Mouse (Mus musculus) myocyte (in vitro differentiated cells): ENCODE results near the gene Jdp2. TPM values are rescaled to one million over a fixed set of nuclear protein-coding genes. Genes with fewer than 3 reads are reported as not detected.

ENCODE experiments used
- H3K27me3 ChIP-seq: one replicate; pipeline ENCODE4 v1.6.1; 2011; ENCODE audit not compliant: control insufficient read depth, insufficient read depth, insufficient read length
- H3K36me3 ChIP-seq: one replicate; pipeline ENCODE4 v1.6.1; 2011; ENCODE audit not compliant: control insufficient read depth, insufficient read depth
- H3K4me2 ChIP-seq: one replicate; pipeline ENCODE4 v1.6.1; 2011; ENCODE audit warnings: low read depth, control low read depth
- H3K4me3 ChIP-seq: one replicate; pipeline ENCODE4 v1.5.1; 2011; ENCODE audit warnings: mild to moderate bottlenecking, control low read depth, moderate library complexity
- H3K79me2 ChIP-seq: one replicate; pipeline ENCODE4 v1.6.1; 2011; ENCODE audit not compliant: control insufficient read depth, insufficient read depth
- H3ac ChIP-seq: one replicate; pipeline ENCODE4 v1.6.1; 2011; ENCODE audit not compliant: control insufficient read depth, insufficient read length
- CEBPB ChIP-seq: IDR thresholded peaks from 2 replicates; pipeline ENCODE4 v1.6.1; 2011; ENCODE audit warnings: mild to moderate bottlenecking, moderate library complexity; ENCODE audit not compliant: poor library complexity, insufficient read depth, severe bottlenecking
- E2F4 ChIP-seq: IDR thresholded peaks from one replicate; pipeline ENCODE4 v1.6.1; 2011; ENCODE audit warnings: mild to moderate bottlenecking, control low read depth, moderate library complexity; ENCODE audit not compliant: insufficient read depth
- MAX ChIP-seq: IDR thresholded peaks from one replicate; pipeline ENCODE4 v1.6.1; 2011; ENCODE audit warnings: low read depth, mild to moderate bottlenecking, control low read depth
- MYOD1 ChIP-seq, 3 experiments: IDR thresholded peaks; one replicate each; pipeline ENCODE4 v1.6.1; 2011; ENCODE audit warnings: control low read depth in 2 of 3, low read depth in 2 of 3, mild to moderate bottlenecking in 2 of 3, moderate library complexity in 1 of 3; ENCODE audit not compliant: insufficient read length in 2 of 3, control insufficient read depth in 1 of 3
- MYOG ChIP-seq, 3 experiments: IDR thresholded peaks; one replicate each; pipeline ENCODE4 v1.6.1; 2011; ENCODE audit warnings: control low read depth in 2 of 3, low read depth in 2 of 3, mild to moderate bottlenecking in 2 of 3; ENCODE audit not compliant: insufficient read length in 2 of 3, control insufficient read depth in 1 of 3, insufficient read depth in 1 of 3
- POLR2A ChIP-seq: IDR thresholded peaks from one replicate; pipeline ENCODE4 v1.6.1; 2011; ENCODE audit warnings: low read depth, mild to moderate bottlenecking, control low read depth, moderate library complexity; ENCODE audit not compliant: insufficient read length
- POLR2AphosphoS2 ChIP-seq: IDR thresholded peaks from one replicate; pipeline ENCODE4 v1.6.1; 2011; ENCODE audit warnings: low read depth, control low read depth; ENCODE audit not compliant: insufficient read length
- REST ChIP-seq: IDR thresholded peaks from one replicate; pipeline ENCODE4 v1.6.1; 2011; ENCODE audit warnings: mild to moderate bottlenecking, control low read depth, moderate library complexity; ENCODE audit not compliant: insufficient read depth, insufficient read length
- SRF ChIP-seq: IDR thresholded peaks from one replicate; pipeline ENCODE4 v1.6.1; 2011; ENCODE audit warnings: low read depth; ENCODE audit not compliant: control insufficient read depth, insufficient read length
- TCF12 ChIP-seq: IDR thresholded peaks from one replicate; pipeline ENCODE4 v1.6.1; 2011; ENCODE audit warnings: mild to moderate bottlenecking, control low read depth; ENCODE audit not compliant: poor library complexity, insufficient read depth, severe bottlenecking
- TCF3 ChIP-seq: IDR thresholded peaks from one replicate; pipeline ENCODE4 v1.6.1; 2011; ENCODE audit warnings: low read depth, control low read depth; ENCODE audit not compliant: insufficient read length
- USF1 ChIP-seq: IDR thresholded peaks from one replicate; pipeline ENCODE4 v1.6.1; 2011; ENCODE audit warnings: low read depth, mild to moderate bottlenecking, control low read depth, moderate library complexity
- polyA plus RNA-seq: library from polyadenylated mRNA; unstranded; fragments of >200 nt; fragmentation: generic; extraction: Trizol; gene quantifications from one replicate; pipeline ENCODE4 v1.2.1, GENCODE M21; 2012; ENCODE audit warnings: missing spikeins

The Jdp2 gene
- polyA plus RNA-seq, 1 experiment, result 72.9 TPM

DNA sequence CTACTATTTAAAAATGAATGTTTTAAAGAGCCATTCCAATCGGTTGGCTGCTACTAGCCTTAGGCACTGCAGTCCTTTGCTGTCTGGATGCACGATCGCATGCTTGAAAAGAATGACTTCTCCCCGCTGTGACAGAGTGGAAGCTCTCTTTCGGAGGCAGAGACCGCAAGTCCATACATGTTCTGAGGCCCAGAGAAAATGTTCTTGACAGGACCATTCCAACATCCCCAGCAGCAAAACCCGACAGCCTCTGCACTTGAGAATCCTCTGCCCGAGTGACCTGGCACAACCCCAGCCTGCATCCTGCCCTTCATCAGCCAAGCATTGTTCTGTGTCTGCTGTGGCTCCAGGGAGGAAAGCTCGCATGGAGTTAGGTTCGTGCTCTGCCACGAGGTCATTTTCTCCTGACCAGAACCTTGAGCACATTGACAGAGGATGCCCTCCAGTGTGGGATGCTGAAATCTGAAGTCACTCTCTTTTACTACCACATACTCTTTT is 13.0 kb upstream of the Jdp2 start:
- Histone ChIP-seq H3K36me3 (no peaks in the 10 kb centered on the region), H3ac (no peak overlapping the region), H3K4me3 (no peak overlapping the region), H3K27me3 (no peaks in the 10 kb centered on the region), H3K79me2 (no peaks in the 10 kb centered on the region), H3K4me2 (no peak overlapping the region)
- no peak for TF ChIP-seq SRF
- TF ChIP-seq MYOD1 (IDR thresholded peaks at IDR 0.05; ENCODE audit: control insufficient read depth in 1 of 3, insufficient read length in 2 of 3, low read depth in 2 of 3), result no peak
- TF ChIP-seq POLR2AphosphoS2, result no peak
- TF ChIP-seq REST, result no peak
- TF ChIP-seq USF1, result no peak
- TF ChIP-seq MAX, result no peak
- TF ChIP-seq CEBPB, result no peak
- TF ChIP-seq E2F4, result no peak
- no peak for TF ChIP-seq MYOG (IDR thresholded peaks at IDR 0.05; ENCODE audit: control insufficient read depth in 1 of 3, insufficient read depth in 1 of 3, insufficient read length in 2 of 3, low read depth in 2 of 3)
- TF ChIP-seq TCF3, result no peak
- TF ChIP-seq POLR2A, result no peak
- no peak for TF ChIP-seq TCF12

DNA sequence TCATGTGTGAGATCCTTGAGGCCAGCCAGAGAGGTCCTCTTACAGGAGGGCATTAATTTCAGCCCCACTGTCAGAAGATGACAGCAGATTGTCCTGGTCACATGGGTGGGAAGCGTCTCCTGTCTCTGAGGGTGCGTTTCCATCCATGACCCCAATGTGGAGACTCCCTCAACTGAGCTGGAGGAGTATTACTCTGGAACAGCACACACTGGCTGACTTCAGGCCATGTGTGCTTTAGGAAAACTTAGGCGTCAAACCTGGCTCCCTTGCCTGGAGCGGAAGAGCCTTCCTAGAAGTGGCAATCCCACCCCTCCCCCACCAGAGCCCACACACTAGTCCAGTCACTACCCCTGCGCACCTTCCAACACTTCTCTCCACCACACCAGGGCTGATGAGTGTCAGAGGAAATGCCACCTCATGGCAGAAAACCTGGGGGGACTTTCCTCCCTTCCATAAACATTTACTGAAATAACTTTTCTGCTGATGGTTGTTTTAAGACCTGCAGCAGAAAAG is 8.9 kb upstream of the Jdp2 start:
- Histone ChIP-seq H3K36me3 (no peaks in the 10 kb centered on the region), H3K27me3 (no peaks in the 10 kb centered on the region), H3K4me3 (no peak overlapping the region), H3ac (no peak overlapping the region), H3K4me2 (no peak overlapping the region), H3K79me2 (no peaks in the 10 kb centered on the region)
- TF ChIP-seq MYOD1 (IDR thresholded peaks at IDR 0.05; ENCODE audit: control insufficient read depth in 1 of 3, insufficient read length in 2 of 3, low read depth in 2 of 3) (no peak), CEBPB (no peak), TCF12 (no peak), POLR2AphosphoS2 (no peak), E2F4 (no peak), MAX (no peak), POLR2A (no peak), REST (no peak), USF1 (no peak), TCF3 (no peak), MYOG (IDR thresholded peaks at IDR 0.05; ENCODE audit: control insufficient read depth in 1 of 3, insufficient read depth in 1 of 3, insufficient read length in 2 of 3, low read depth in 2 of 3) (no peak), SRF (no peak)

DNA sequence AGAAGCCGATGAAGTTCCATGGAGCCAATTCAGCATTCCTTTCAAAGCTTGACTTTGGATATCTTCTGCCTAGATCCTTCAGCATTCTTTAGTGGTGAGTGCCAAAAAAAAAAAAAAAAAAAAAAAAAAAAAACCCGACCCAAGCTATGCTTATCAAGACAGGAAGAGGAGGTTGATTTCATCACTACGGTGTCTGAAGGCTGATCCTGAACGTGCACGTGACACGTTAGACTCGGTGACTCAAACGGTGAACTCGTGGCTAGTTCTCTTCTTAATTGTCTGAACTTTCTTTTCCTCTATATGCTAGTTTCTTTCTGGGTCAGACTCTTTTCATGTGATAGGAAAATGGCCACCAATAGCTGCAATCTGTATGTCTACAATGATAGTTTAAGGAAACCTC is 5.9 kb upstream of the Jdp2 start:
- no peaks in the 10 kb centered on the region for H3K27me3 ChIP-seq
- no peak overlapping the region for H3K4me3 ChIP-seq
- no peaks in the 10 kb centered on the region for H3K36me3 ChIP-seq
- peak overlapping the region; percentile 28 for H3K4me2 ChIP-seq
- no peaks in the 10 kb centered on the region for H3K79me2 ChIP-seq
- TF ChIP-seq MYOG (IDR thresholded peaks at IDR 0.05; ENCODE audit: control insufficient read depth in 1 of 3, insufficient read depth in 1 of 3, insufficient read length in 2 of 3, low read depth in 2 of 3) (no peak), USF1 (peak; percentile 85), POLR2A (no peak), CEBPB (no peak)
- no peak overlapping the region for H3ac ChIP-seq

DNA sequence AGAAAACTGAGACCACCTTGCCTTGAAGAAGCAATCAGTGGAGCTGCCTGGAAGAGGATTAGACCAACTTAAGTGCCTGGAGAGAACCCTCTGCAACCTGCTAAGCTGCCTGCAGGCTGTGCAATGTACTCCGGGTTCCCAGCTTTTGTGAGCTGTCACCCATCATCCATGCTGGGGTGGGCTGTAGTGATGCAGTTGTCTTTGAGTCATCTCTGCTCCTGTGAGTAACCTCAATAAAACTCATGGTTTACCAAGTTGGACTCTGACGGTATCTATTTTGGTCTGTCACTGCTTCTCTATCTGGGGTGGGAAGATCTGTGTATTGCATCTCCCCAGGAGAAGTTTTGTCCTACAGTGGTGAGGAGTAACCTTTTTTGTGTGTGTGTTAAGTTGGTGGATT is 4.4 kb upstream of the Jdp2 start:
- Histone ChIP-seq H3K36me3 (no peaks in the 10 kb centered on the region), H3K79me2 (no peaks in the 10 kb centered on the region), H3K4me2 (no peak overlapping the region), H3ac (no peak overlapping the region), H3K4me3 (no peak overlapping the region), H3K27me3 (no peaks in the 10 kb centered on the region)
- TF ChIP-seq MYOG (IDR thresholded peaks at IDR 0.05; ENCODE audit: control insufficient read depth in 1 of 3, insufficient read depth in 1 of 3, insufficient read length in 2 of 3, low read depth in 2 of 3) (no peak), TCF3 (no peak), MYOD1 (IDR thresholded peaks at IDR 0.05; ENCODE audit: control insufficient read depth in 1 of 3, insufficient read length in 2 of 3, low read depth in 2 of 3) (peak in 1 of 3 experiments; percentile 28)

DNA sequence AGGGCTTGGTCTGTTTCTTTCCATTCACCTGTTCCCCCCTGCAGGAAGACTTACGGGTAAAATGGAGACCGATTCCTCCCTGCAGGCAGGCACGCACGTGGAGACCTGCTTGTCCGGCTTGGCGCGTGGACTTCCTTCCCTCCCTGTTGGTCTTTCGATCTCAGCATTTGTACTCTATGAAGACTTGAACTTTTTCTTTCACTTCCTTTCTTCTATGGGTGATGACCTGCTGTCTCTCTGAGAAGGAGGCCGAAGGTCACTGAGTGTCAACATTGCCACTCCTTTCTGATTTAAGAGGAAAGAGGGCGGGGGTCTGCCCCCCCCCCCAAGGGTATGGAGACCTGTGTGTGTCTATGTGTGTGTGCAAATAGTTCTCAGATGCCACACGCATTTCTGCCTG is 774 bp upstream of the Jdp2 start:
- Histone ChIP-seq H3K36me3 (no peaks in the 10 kb centered on the region), H3K79me2 (peaks cover 31% of the 10 kb centered on the region), H3K27me3 (no peaks in the 10 kb centered on the region), H3K4me3 (peak overlapping the region; percentile 95), H3ac (peak overlapping the region; percentile 93), H3K4me2 (peak overlapping the region; percentile 80)
- TF ChIP-seq REST (no peak), MAX (no peak), E2F4 (no peak), POLR2A (no peak), SRF (no peak), MYOD1 (IDR thresholded peaks at IDR 0.05; ENCODE audit: control insufficient read depth in 1 of 3, insufficient read length in 2 of 3, low read depth in 2 of 3) (no peak), POLR2AphosphoS2 (no peak), CEBPB (no peak), USF1 (no peak), TCF3 (no peak), MYOG (IDR thresholded peaks at IDR 0.05; ENCODE audit: control insufficient read depth in 1 of 3, insufficient read depth in 1 of 3, insufficient read length in 2 of 3, low read depth in 2 of 3) (no peak), TCF12 (no peak)
